Mouse (Mus musculus): ENCODE data around the gene Fbxw8. TPM values are rescaled to one million over a fixed set of nuclear protein-coding genes. Genes with fewer than 3 reads are reported as not detected.

Fbxw8 gene
- polyA plus RNA-seq, 1 experiment from 2014 or later: 23.9 TPM

DNA sequence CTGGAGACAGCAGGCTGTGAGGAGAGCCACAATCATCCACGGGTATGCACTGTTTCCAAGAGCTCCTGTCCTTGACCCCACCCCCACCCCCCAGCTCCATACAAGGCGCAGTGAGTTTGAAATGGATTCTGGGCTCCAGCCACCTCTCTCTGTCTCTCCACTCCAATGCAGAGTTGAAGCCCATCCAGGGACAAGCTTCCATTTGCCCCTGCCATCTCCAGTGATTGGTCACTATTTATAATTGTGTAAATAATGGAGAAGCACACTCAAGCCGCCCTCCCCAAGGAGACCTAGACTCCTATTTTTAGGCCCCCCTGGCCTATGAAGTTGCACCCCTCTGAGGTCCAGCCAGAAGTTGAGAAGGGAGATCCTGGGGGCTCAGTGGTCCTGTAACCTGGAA, 132.2 kb downstream of the Fbxw8 start:
- Histone ChIP-seq H3K27me3 (ENCODE audit: control insufficient read depth, insufficient read depth, low read length) (peaks cover 29% of the 10 kb centered on the region), H3K4me1 (ENCODE audit: control insufficient read depth, insufficient read depth, low read length) (peaks cover 10% of the 10 kb centered on the region), H3K27ac (replicated peaks; ENCODE audit: low read depth, low read length) (no peak overlapping the region), H3K9me3 (ENCODE audit: control insufficient read depth, low read length) (no peaks in the 10 kb centered on the region), H3K9ac (ENCODE audit: low read length) (no peak overlapping the region), H3K36me3 (ENCODE audit: control insufficient read depth, insufficient read depth, low read length) (no peaks in the 10 kb centered on the region), H3K4me2 (ENCODE audit: low read depth, severe bottlenecking) (no peak overlapping the region), H3K4me3 (ENCODE audit: low read depth, low read length) (no peak overlapping the region)
- DNase-seq (ENCODE audit: low spot score) (no peak), ATAC-seq (ENCODE audit: insufficient number of reproducible peaks, low FRiP score, low TSS enrichment, low read depth) (no peak)
- WGBS: 81% methylated on average over 3 of the region's 3 CpGs

DNA sequence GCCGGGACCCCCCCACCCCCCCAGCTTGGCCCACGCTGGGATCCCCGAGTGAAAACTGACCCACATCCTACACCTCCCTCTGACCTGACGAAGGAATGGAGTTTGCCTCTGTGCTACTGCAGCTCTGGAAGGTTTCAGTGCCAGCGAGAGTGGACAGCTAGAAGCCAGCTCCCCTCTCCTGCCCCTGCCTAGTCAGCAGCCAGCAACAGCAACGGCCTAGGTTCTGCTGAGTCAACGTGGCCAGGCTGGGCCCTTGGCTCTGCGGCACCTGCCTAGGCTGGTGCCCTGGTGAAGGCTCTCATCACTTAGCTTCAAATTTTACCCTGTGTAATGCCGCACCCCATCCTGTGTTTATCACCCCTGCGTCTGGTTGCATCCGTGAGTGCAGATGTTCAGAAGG, 135.4 kb downstream of the Fbxw8 start:
- H3K36me3 ChIP-seq (ENCODE audit: control insufficient read depth, insufficient read depth, low read length): no peaks in the 10 kb centered on the region
- no peak for DNase-seq (ENCODE audit: low spot score)
- ATAC-seq (ENCODE audit: insufficient number of reproducible peaks, low FRiP score, low TSS enrichment, low read depth): no peak
- H3K9ac ChIP-seq (ENCODE audit: low read length): no peak overlapping the region
- H3K27me3 ChIP-seq (ENCODE audit: control insufficient read depth, insufficient read depth, low read length): no peaks in the 10 kb centered on the region
- H3K4me1 ChIP-seq (ENCODE audit: control insufficient read depth, insufficient read depth, low read length): no peaks in the 10 kb centered on the region
- no peak overlapping the region for H3K27ac ChIP-seq (replicated peaks; ENCODE audit: low read depth, low read length)
- H3K4me2 ChIP-seq (ENCODE audit: low read depth, severe bottlenecking): no peak overlapping the region
- no peak overlapping the region for H3K4me3 ChIP-seq (ENCODE audit: low read depth, low read length)
- 62% methylated on average over 11 of the region's 11 CpGs for WGBS
- no peaks in the 10 kb centered on the region for H3K9me3 ChIP-seq (ENCODE audit: control insufficient read depth, low read length)

- Histone ChIP-seq H3K36me3 (ENCODE audit: control insufficient read depth, insufficient read depth, low read length) (no peaks in the 10 kb centered on the region), H3K27ac (replicated peaks; ENCODE audit: low read depth, low read length) (no peak overlapping the region), H3K27me3 (ENCODE audit: control insufficient read depth, insufficient read depth, low read length) (no peaks in the 10 kb centered on the region), H3K4me2 (ENCODE audit: low read depth, severe bottlenecking) (no peak overlapping the region), H3K9ac (ENCODE audit: low read length) (no peak overlapping the region), H3K9me3 (ENCODE audit: control insufficient read depth, low read length) (no peaks in the 10 kb centered on the region), H3K4me1 (ENCODE audit: control insufficient read depth, insufficient read depth, low read length) (no peaks in the 10 kb centered on the region), H3K4me3 (ENCODE audit: low read depth, low read length) (no peak overlapping the region)
- 62% methylated on average over 5 of the region's 5 CpGs for WGBS
- DNase-seq (ENCODE audit: low spot score) (no peak), ATAC-seq (ENCODE audit: insufficient number of reproducible peaks, low FRiP score, low TSS enrichment, low read depth) (no peak)
These were observed 137.7 kb downstream of the Fbxw8 start for GRCm38 (mm10) chr5:118017527-118017926.

- WGBS: 88% methylated on average over 2 of the region's 2 CpGs
These were observed 139.6 kb downstream of the Fbxw8 start for GRCm38 (mm10) chr5:118015669-118016068.

DNA sequence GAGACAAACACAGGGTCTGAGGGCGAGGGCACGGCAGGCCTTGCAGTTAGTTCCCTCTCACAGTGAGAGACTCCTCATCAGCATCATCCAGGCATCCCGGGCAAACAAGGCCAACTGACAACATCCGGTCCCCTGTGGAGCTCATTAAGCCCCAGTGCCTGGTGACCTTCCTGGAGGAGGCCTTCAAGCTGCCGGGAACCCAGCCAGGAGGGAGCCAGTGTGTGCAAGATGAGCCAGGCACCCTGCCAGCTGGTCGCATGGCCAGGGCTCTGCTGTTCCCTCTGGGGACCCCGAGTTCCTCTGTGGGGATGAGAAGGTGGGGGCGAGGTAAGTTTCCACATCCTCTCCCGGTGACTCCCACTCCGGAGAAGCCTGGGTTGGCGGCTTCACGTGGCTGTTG, 140.2 kb downstream of the Fbxw8 start:
- no peak overlapping the region for H3K27ac ChIP-seq (replicated peaks; ENCODE audit: low read depth, low read length)

More at GRCm38 (mm10) chr5:118015669-118016068, 139.6 kb downstream of the Fbxw8 start:
- Histone ChIP-seq H3K9ac (ENCODE audit: low read length) (no peak overlapping the region), H3K36me3 (ENCODE audit: control insufficient read depth, insufficient read depth, low read length) (no peaks in the 10 kb centered on the region), H3K4me1 (ENCODE audit: control insufficient read depth, insufficient read depth, low read length) (no peaks in the 10 kb centered on the region), H3K27ac (replicated peaks; ENCODE audit: low read depth, low read length) (no peak overlapping the region), H3K4me2 (ENCODE audit: low read depth, severe bottlenecking) (no peak overlapping the region), H3K27me3 (ENCODE audit: control insufficient read depth, insufficient read depth, low read length) (no peaks in the 10 kb centered on the region), H3K4me3 (ENCODE audit: low read depth, low read length) (no peak overlapping the region), H3K9me3 (ENCODE audit: control insufficient read depth, low read length) (no peaks in the 10 kb centered on the region)
- ATAC-seq (ENCODE audit: insufficient number of reproducible peaks, low FRiP score, low TSS enrichment, low read depth): no peak
- DNase-seq (ENCODE audit: low spot score): no peak

More for the DNA sequence above, 140.2 kb downstream of the Fbxw8 start:
- H3K36me3 ChIP-seq (ENCODE audit: control insufficient read depth, insufficient read depth, low read length): no peaks in the 10 kb centered on the region
- H3K4me2 ChIP-seq (ENCODE audit: low read depth, severe bottlenecking): no peak overlapping the region
- DNase-seq (ENCODE audit: low spot score) (peak; percentile 43), ATAC-seq (ENCODE audit: insufficient number of reproducible peaks, low FRiP score, low TSS enrichment, low read depth) (no peak)
- H3K4me3 ChIP-seq (ENCODE audit: low read depth, low read length): no peak overlapping the region
- H3K4me1 ChIP-seq (ENCODE audit: control insufficient read depth, insufficient read depth, low read length): no peaks in the 10 kb centered on the region
- no peaks in the 10 kb centered on the region for H3K27me3 ChIP-seq (ENCODE audit: control insufficient read depth, insufficient read depth, low read length)
- no peaks in the 10 kb centered on the region for H3K9me3 ChIP-seq (ENCODE audit: control insufficient read depth, low read length)
- no peak overlapping the region for H3K9ac ChIP-seq (ENCODE audit: low read length)
- 22% methylated on average over 12 of the region's 12 CpGs for WGBS

Other genes with a start within 250 kb of the Fbxw8 start
- gene Fbxo21, start 178.7 kb downstream of the Fbxw8 start, polyA plus RNA-seq (2014; fragmentation: Nextera tagmentation; extraction: Ambion mirVana): 74.6 and 84.4 TPM in 2 replicates
- 0.53 and 0.75 TPM in 2 replicates for gene Tesc, start 127.7 kb downstream of the Fbxw8 start, polyA plus RNA-seq (2014; fragmentation: Nextera tagmentation; extraction: Ambion mirVana)
- gene Hrk, start 9.2 kb upstream of the Fbxw8 start, polyA plus RNA-seq (2014; fragmentation: Nextera tagmentation; extraction: Ambion mirVana): 0.06 TPM in 1 of 2 replicates, not detected in the other
- gene Rnft2, start 89.7 kb upstream of the Fbxw8 start, polyA plus RNA-seq (2014; fragmentation: Nextera tagmentation; extraction: Ambion mirVana): 4.0 and 5.3 TPM in 2 replicates
- gene 2410131K14Rik, start 89.8 kb upstream of the Fbxw8 start, polyA plus RNA-seq (2014; fragmentation: Nextera tagmentation; extraction: Ambion mirVana): 12.5 and 13.8 TPM in 2 replicates